Mouse (Mus musculus): ENCODE results near the gene Prss41. TPM values are rescaled to one million over a fixed set of nuclear protein-coding genes. Genes with fewer than 3 reads are reported as not detected.
"Not testable (repeated sequence)": the region's sequence is repeated elsewhere in the genome, so short reads cannot be mapped to it uniquely, and the experiment has no call there.

The Prss41 gene
- polyA plus RNA-seq (2015; fragmentation: Nextera tagmentation; extraction: Ambion mirVana): 2.0 TPM in 2 replicates

- 13% methylated on average over 19 of the region's 19 CpGs for WGBS
- no peak for ATAC-seq (ENCODE audit: insufficient number of reproducible peaks, insufficient read depth, low FRiP score, low TSS enrichment, low read depth)
These were observed at the start of gene Prss41, which contains the start of gene Prss32 for GRCm38 (mm10) chr17:23843812-23844273. Gene Prss41, minus strand, starts transcription at chr17:23844172. Gene Prss32, plus strand, starts transcription at chr17:23843855.

GRCm38 (mm10) chr17:23880576-23880975 lies 36.6 kb upstream of the Prss41 start, which contains the start of the genes Dcpp1 and Dcpp2:
Gene Dcpp1, plus strand, starts transcription at chr17:23880876.
Gene Dcpp2, plus strand, starts transcription at chr17:23880880.
- not testable (repeated sequence) for H3K4me3 ChIP-seq; H3K4me2 ChIP-seq; H3K9me3 ChIP-seq; H3K9ac ChIP-seq; H3K36me3 ChIP-seq; ATAC-seq (ENCODE audit: insufficient number of reproducible peaks, insufficient read depth, low FRiP score, low TSS enrichment, low read depth); H3K27me3 ChIP-seq; H3K27ac ChIP-seq; H3K4me1 ChIP-seq
- 77% methylated on average over 4 of the region's 4 CpGs for WGBS

More at GRCm38 (mm10) chr17:23843812-23844273, at the start of gene Prss41, which contains the start of gene Prss32:
- H3K9me3 ChIP-seq: no peaks in the 10 kb centered on the region; the same call in 1 of the 2 replicates
- no peaks in the 10 kb centered on the region; the same call in 1 of the 2 replicates for H3K27me3 ChIP-seq
- H3K4me2 ChIP-seq: peak within 1 kb of the TSS; percentile 50
- H3K4me3 ChIP-seq: peak within 1 kb of the TSS; percentile 26
- no peaks in the 10 kb centered on the region for H3K36me3 ChIP-seq
- H3K4me1 ChIP-seq: no peaks in the 10 kb centered on the region
- peak within 1 kb of the TSS; percentile 1; the same call in 1 of the 2 replicates for H3K9ac ChIP-seq
- H3K27ac ChIP-seq: no peak within 1 kb of the TSS

- H3K4me3 ChIP-seq: no peak overlapping the region
- H3K4me2 ChIP-seq: no peak overlapping the region
- no peaks in the 10 kb centered on the region for H3K27me3 ChIP-seq
- H3K27ac ChIP-seq: no peak overlapping the region
- no peak for ATAC-seq (ENCODE audit: insufficient number of reproducible peaks, insufficient read depth, low FRiP score, low TSS enrichment, low read depth)
- H3K9me3 ChIP-seq: no peaks in the 10 kb centered on the region
- H3K4me1 ChIP-seq: no peaks in the 10 kb centered on the region
- H3K36me3 ChIP-seq: no peaks in the 10 kb centered on the region
- 61% methylated on average over 2 of the region's 2 CpGs for WGBS
- H3K9ac ChIP-seq: no peak overlapping the region
These were observed 33.2 kb upstream of the Prss41 start for GRCm38 (mm10) chr17:23877166-23877565.

GRCm38 (mm10) chr17:23876741-23877140 lies 32.8 kb upstream of the Prss41 start:
- 0 out of 2 replicates have a peak, but pooled peaks have one; percentile 44 for ATAC-seq (ENCODE audit: insufficient number of reproducible peaks, insufficient read depth, low FRiP score, low TSS enrichment, low read depth)
- Histone ChIP-seq H3K36me3 (no peaks in the 10 kb centered on the region), H3K4me2 (no peak overlapping the region), H3K27me3 (no peaks in the 10 kb centered on the region), H3K27ac (no peak overlapping the region), H3K9ac (no peak overlapping the region), H3K4me1 (no peaks in the 10 kb centered on the region), H3K4me3 (no peak overlapping the region), H3K9me3 (no peaks in the 10 kb centered on the region)
- WGBS: 42% methylated on average over 3 of the region's 3 CpGs

- no peak overlapping the region for H3K27ac ChIP-seq
- no peaks in the 10 kb centered on the region for H3K9me3 ChIP-seq
- H3K4me2 ChIP-seq: no peak overlapping the region
- no peak for ATAC-seq (ENCODE audit: insufficient number of reproducible peaks, insufficient read depth, low FRiP score, low TSS enrichment, low read depth)
- H3K36me3 ChIP-seq: no peaks in the 10 kb centered on the region
- no peaks in the 10 kb centered on the region for H3K4me1 ChIP-seq
- H3K27me3 ChIP-seq: no peaks in the 10 kb centered on the region
- H3K4me3 ChIP-seq: no peak overlapping the region
- 45% methylated on average over 8 of the region's 8 CpGs for WGBS
- H3K9ac ChIP-seq: no peak overlapping the region
These were observed 30.2 kb upstream of the Prss41 start for GRCm38 (mm10) chr17:23873884-23874856.

- Histone ChIP-seq H3K9ac (no peak overlapping the region), H3K9me3 (0 out of 2 replicates have a peak, but pooled peaks cover 2% of the 10 kb centered on the region), H3K27me3 (no peaks in the 10 kb centered on the region), H3K36me3 (no peaks in the 10 kb centered on the region), H3K4me1 (no peaks in the 10 kb centered on the region), H3K27ac (no peak overlapping the region), H3K4me3 (no peak overlapping the region), H3K4me2 (no peak overlapping the region)
- WGBS: 89% methylated on average over 11 of the region's 11 CpGs
- ATAC-seq (ENCODE audit: insufficient number of reproducible peaks, insufficient read depth, low FRiP score, low TSS enrichment, low read depth): no peak
These were observed 24.5 kb upstream of the Prss41 start for GRCm38 (mm10) chr17:23868513-23868912.

GRCm38 (mm10) chr17:23867756-23868155 lies 23.8 kb upstream of the Prss41 start, which contains the start of gene Prss21:
Gene Prss21, plus strand, starts transcription at chr17:23868056.
- no peak within 1 kb of the TSS for H3K4me2 ChIP-seq
- H3K27me3 ChIP-seq: no peaks in the 10 kb centered on the region
- H3K27ac ChIP-seq: no peak within 1 kb of the TSS
- no peak within 1 kb of the TSS for H3K9ac ChIP-seq
- no peak for ATAC-seq (ENCODE audit: insufficient number of reproducible peaks, insufficient read depth, low FRiP score, low TSS enrichment, low read depth)
- 0 out of 2 replicates have a peak, but pooled peaks cover 2% of the 10 kb centered on the region for H3K9me3 ChIP-seq
- no peaks in the 10 kb centered on the region for H3K4me1 ChIP-seq
- H3K4me3 ChIP-seq: no peak within 1 kb of the TSS
- 83% methylated on average over 15 of the region's 15 CpGs for WGBS
- no peaks in the 10 kb centered on the region for H3K36me3 ChIP-seq

GRCm38 (mm10) chr17:23862926-23863325 lies 19.0 kb upstream of the Prss41 start:
- Histone ChIP-seq H3K4me1 (no peaks in the 10 kb centered on the region), H3K4me3 (no peak overlapping the region), H3K9me3 (0 out of 2 replicates have a peak, but pooled peaks cover 2% of the 10 kb centered on the region), H3K27ac (no peak overlapping the region), H3K27me3 (peaks cover 9% of the 10 kb centered on the region; the same call in 1 of the 2 replicates), H3K36me3 (no peaks in the 10 kb centered on the region), H3K9ac (no peak overlapping the region), H3K4me2 (no peak overlapping the region)
- WGBS: 85% methylated on average over 4 of the region's 4 CpGs
- ATAC-seq (ENCODE audit: insufficient number of reproducible peaks, insufficient read depth, low FRiP score, low TSS enrichment, low read depth): no peak

GRCm38 (mm10) chr17:23857913-23858312 lies 13.9 kb upstream of the Prss41 start:
- Histone ChIP-seq H3K9me3 (no peaks in the 10 kb centered on the region), H3K4me1 (no peaks in the 10 kb centered on the region), H3K36me3 (no peaks in the 10 kb centered on the region), H3K27ac (no peak overlapping the region), H3K27me3 (peaks cover 9% of the 10 kb centered on the region; the same call in 1 of the 2 replicates), H3K4me3 (no peak overlapping the region), H3K9ac (no peak overlapping the region), H3K4me2 (no peak overlapping the region)
- WGBS: 69% methylated on average over 2 of the region's 2 CpGs
- no peak for ATAC-seq (ENCODE audit: insufficient number of reproducible peaks, insufficient read depth, low FRiP score, low TSS enrichment, low read depth)

GRCm38 (mm10) chr17:23857193-23857592 lies 13.2 kb upstream of the Prss41 start:
- Histone ChIP-seq H3K4me3 (no peak overlapping the region), H3K4me2 (no peak overlapping the region), H3K9ac (no peak overlapping the region), H3K36me3 (no peaks in the 10 kb centered on the region), H3K4me1 (no peaks in the 10 kb centered on the region), H3K27ac (no peak overlapping the region), H3K27me3 (peaks cover 9% of the 10 kb centered on the region; the same call in 1 of the 2 replicates), H3K9me3 (no peaks in the 10 kb centered on the region)
- WGBS: 80% methylated on average over 6 of the region's 6 CpGs
- ATAC-seq (ENCODE audit: insufficient number of reproducible peaks, insufficient read depth, low FRiP score, low TSS enrichment, low read depth): no peak

GRCm38 (mm10) chr17:23854229-23854765 lies 10.3 kb upstream of the Prss41 start:
- Histone ChIP-seq H3K27me3 (no peaks in the 10 kb centered on the region; the same call in 1 of the 2 replicates), H3K4me1 (no peaks in the 10 kb centered on the region), H3K9me3 (no peaks in the 10 kb centered on the region), H3K4me2 (no peak overlapping the region), H3K9ac (no peak overlapping the region), H3K36me3 (no peaks in the 10 kb centered on the region), H3K4me3 (no peak overlapping the region), H3K27ac (no peak overlapping the region)
- ATAC-seq (ENCODE audit: insufficient number of reproducible peaks, insufficient read depth, low FRiP score, low TSS enrichment, low read depth): no peak
- 84% methylated on average over 10 of the region's 10 CpGs for WGBS

Measured in embryonic facial prominence, embryonic 13.5 days (tissue).